Mouse (Mus musculus): Measurements from ENCODE around the gene Pgbd1.
"Not testable (repeated sequence)": the region's sequence is repeated elsewhere in the genome, so short reads cannot be mapped to it uniquely, and the experiment has no call there.

The Pgbd1 gene

GRCm38 (mm10) chr13:21440503-21441206 lies at the start of gene Pgbd1:
Pgbd1 (minus strand) TSS chr13:21441058.
- DNase-seq, result peak; percentile 72

- DNase-seq, result no peak
Measured at GRCm38 (mm10) chr13:21486881-21487280, 46.0 kb upstream of the Pgbd1 start.

- peak; percentile 11 for DNase-seq
Measured at GRCm38 (mm10) chr13:21478759-21479670, 38.2 kb upstream of the Pgbd1 start, which contains the start of the genes Zkscan4 and Gm10065. Zkscan4 (plus strand) TSS chr13:21478907. Gm10065 (minus strand) TSS chr13:21479441.

GRCm38 (mm10) chr13:21472427-21472826 lies 31.6 kb upstream of the Pgbd1 start:
- no peak for DNase-seq

GRCm38 (mm10) chr13:21469097-21469496 lies 28.2 kb upstream of the Pgbd1 start:
- DNase-seq, result no peak

- peak; percentile 39 for DNase-seq
Measured at GRCm38 (mm10) chr13:21468061-21469019, 27.5 kb upstream of the Pgbd1 start, which contains the start of gene Nkapl. Nkapl (minus strand) TSS chr13:21468509.

- no peak for DNase-seq
Measured at GRCm38 (mm10) chr13:21467336-21467735, 26.5 kb upstream of the Pgbd1 start.

GRCm38 (mm10) chr13:21462516-21462915 lies 21.7 kb upstream of the Pgbd1 start:
- not testable (repeated sequence) for DNase-seq

- DNase-seq, result no peak
Measured at GRCm38 (mm10) chr13:21456347-21456746, 15.5 kb upstream of the Pgbd1 start.

- DNase-seq, result no peak
Measured at GRCm38 (mm10) chr13:21454133-21454532, 13.3 kb upstream of the Pgbd1 start.

- DNase-seq, result peak; percentile 71
Measured at GRCm38 (mm10) chr13:21453449-21453848, 12.6 kb upstream of the Pgbd1 start, which contains the start of gene Zscan26. Zscan26 (minus strand) TSS chr13:21453730.

- DNase-seq, result no peak
Measured at GRCm38 (mm10) chr13:21453042-21453441, 12.2 kb upstream of the Pgbd1 start.

GRCm38 (mm10) chr13:21447856-21448614 lies 7.2 kb upstream of the Pgbd1 start:
- no peak for DNase-seq

- DNase-seq, result no peak
Measured at GRCm38 (mm10) chr13:21446796-21447195, 5.9 kb upstream of the Pgbd1 start.

GRCm38 (mm10) chr13:21441207-21441572 lies 332 bp upstream of the Pgbd1 start:
- no peak for DNase-seq

- DNase-seq, result no peak
Measured at GRCm38 (mm10) chr13:21435476-21435875, 5.4 kb downstream of the Pgbd1 start.

GRCm38 (mm10) chr13:21427631-21428030 lies 13.2 kb downstream of the Pgbd1 start:
- no peak for DNase-seq

- no peak for DNase-seq
Measured at GRCm38 (mm10) chr13:21423301-21423700, 17.6 kb downstream of the Pgbd1 start.

GRCm38 (mm10) chr13:21418865-21419264 lies 22.0 kb downstream of the Pgbd1 start:
- no peak for DNase-seq

- no peak for DNase-seq
Measured at GRCm38 (mm10) chr13:21417298-21418010, 23.4 kb downstream of the Pgbd1 start.

- DNase-seq, result no peak
Measured at GRCm38 (mm10) chr13:21415750-21416149, 25.1 kb downstream of the Pgbd1 start.
